Mouse (Mus musculus): ENCODE measurements around the gene Ccnyl1. TPM values are rescaled to one million over a fixed set of nuclear protein-coding genes. Genes with fewer than 3 reads are reported as not detected.

Ccnyl1 gene
- polyA plus RNA-seq, 1 experiment from 2014 or later: 6.6 TPM

GRCm38 (mm10) chr1:64712006-64712760, 21.9 kb downstream of the Ccnyl1 start:
- no peak for DNase-seq (ENCODE audit: low spot score)
- Histone ChIP-seq H3K27me3 (ENCODE audit: insufficient read depth, poor library complexity, severe bottlenecking) (no peaks in the 10 kb centered on the region), H3K4me1 (replicated peaks) (no peaks in the 10 kb centered on the region), H3K9me3 (no peaks in the 10 kb centered on the region), H3K4me3 (no peak overlapping the region), H3K36me3 (peaks cover 49% of the 10 kb centered on the region), H3K27ac (no peak overlapping the region)
- WGBS: 91% methylated on average over 14 of the region's 14 CpGs

DNA sequence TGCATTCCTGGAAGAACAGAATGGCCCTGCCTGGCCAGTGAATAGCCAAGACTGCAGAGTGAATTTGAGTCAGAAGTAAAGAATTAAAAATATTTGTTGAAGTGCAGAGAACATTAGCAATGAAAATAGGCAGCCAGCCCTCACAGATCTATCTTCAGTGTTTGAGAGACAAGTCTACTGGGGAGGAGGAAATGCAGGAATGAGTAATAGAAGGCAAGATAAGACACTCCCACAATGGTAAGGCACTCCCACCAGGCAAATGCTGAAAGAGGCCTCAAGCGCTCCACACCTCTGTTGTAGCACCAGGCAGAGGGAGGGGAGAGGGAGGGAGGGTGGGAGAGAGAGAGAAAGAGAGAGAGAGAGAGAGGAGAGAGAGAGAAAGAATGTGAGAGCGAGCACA, 25.2 kb downstream of the Ccnyl1 start:
- no peak for DNase-seq (ENCODE audit: low spot score)

DNA sequence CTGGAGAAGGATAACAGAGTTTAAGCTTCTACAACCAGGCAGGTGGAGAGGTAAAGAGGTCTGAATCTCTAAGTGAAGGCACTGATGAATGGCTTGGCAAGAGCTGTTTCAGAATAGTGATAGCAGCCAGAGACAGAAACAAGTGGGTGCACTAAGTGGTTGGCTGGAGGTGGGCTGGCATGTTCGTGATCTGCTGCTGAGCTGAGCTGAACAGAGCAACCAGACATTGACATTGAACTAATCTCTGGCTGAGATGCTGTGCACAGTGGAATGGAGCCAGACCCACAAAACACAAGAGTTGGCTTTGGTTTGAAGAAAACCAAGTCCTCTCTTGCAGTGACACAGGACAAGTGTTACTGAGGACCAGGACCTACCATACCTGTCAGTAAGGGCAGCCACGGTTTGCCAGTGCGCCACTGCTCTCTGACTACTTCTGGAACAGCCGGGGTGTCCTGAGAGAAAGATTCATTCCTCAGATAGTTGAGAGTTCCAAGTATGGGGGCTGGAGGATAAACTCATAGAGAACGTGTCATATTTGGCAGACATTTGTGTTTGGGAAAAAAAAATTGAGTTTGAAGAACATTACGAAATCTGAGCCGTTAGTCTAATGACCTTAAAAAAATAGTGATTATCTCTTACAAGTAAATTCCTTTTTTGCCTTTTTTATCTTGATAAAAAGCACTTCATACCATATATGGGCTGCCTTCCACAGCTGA, 26.5 kb downstream of the Ccnyl1 start:
- WGBS: 94% methylated on average over 7 of the region's 7 CpGs
- H3K36me3 ChIP-seq: peaks cover 76% of the 10 kb centered on the region

More for the DNA sequence above, 25.2 kb downstream of the Ccnyl1 start:
- Histone ChIP-seq H3K27me3 (ENCODE audit: insufficient read depth, poor library complexity, severe bottlenecking) (no peaks in the 10 kb centered on the region), H3K36me3 (peaks cover 64% of the 10 kb centered on the region), H3K27ac (no peak overlapping the region), H3K4me1 (replicated peaks) (no peaks in the 10 kb centered on the region), H3K9me3 (no peaks in the 10 kb centered on the region), H3K4me3 (no peak overlapping the region)
- WGBS: 57% methylated on average over 2 of the region's 2 CpGs

GRCm38 (mm10) chr1:64717504-64717903, 27.2 kb downstream of the Ccnyl1 start:
- no peaks in the 10 kb centered on the region for H3K9me3 ChIP-seq
- peak; percentile 9 for DNase-seq (ENCODE audit: low spot score)
- H3K36me3 ChIP-seq: peaks cover 83% of the 10 kb centered on the region
- H3K27me3 ChIP-seq (ENCODE audit: insufficient read depth, poor library complexity, severe bottlenecking): no peaks in the 10 kb centered on the region
- H3K4me1 ChIP-seq (replicated peaks): 0 out of 2 replicates have a peak, but pooled peaks cover 3% of the 10 kb centered on the region
- no peak overlapping the region for H3K27ac ChIP-seq
- H3K4me3 ChIP-seq: no peak overlapping the region

More for the DNA sequence above, 26.5 kb downstream of the Ccnyl1 start:
- H3K4me1 ChIP-seq (replicated peaks): 0 out of 2 replicates have a peak, but pooled peaks cover 3% of the 10 kb centered on the region
- H3K27ac ChIP-seq: no peak overlapping the region
- H3K4me3 ChIP-seq: no peak overlapping the region
- DNase-seq (ENCODE audit: low spot score): no peak
- H3K9me3 ChIP-seq: no peaks in the 10 kb centered on the region
- no peaks in the 10 kb centered on the region for H3K27me3 ChIP-seq (ENCODE audit: insufficient read depth, poor library complexity, severe bottlenecking)

DNA sequence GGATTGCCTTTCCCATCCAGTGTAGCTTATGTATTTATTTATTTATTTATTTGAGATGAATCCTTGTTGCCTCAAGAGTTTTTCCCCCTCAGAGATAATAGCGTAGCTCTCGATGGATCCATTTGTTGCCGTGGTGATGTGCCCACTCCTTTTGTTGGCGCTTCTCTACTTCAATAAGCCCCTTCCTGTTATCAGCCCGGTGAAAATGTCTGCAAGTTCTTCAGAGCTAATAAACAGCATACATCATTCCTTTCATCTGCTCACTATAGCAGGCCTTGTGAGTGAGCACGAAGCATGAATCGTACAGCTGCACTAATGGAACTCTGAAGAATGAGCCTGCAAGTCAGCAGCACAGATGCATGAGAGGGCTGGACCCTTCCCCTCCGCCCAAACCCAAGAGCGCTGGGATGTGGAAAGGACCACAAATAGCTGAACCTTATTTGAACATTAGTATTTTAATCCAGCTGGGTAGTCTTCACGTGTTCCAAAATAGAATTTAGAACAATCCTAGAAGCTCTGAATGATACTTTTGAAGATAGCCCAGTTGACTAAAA, 30.9 kb downstream of the Ccnyl1 start:
- Histone ChIP-seq H3K9me3 (no peaks in the 10 kb centered on the region), H3K36me3 (peaks cover 78% of the 10 kb centered on the region), H3K27me3 (ENCODE audit: insufficient read depth, poor library complexity, severe bottlenecking) (no peaks in the 10 kb centered on the region), H3K4me1 (replicated peaks) (0 out of 2 replicates have a peak, but pooled peaks cover 3% of the 10 kb centered on the region), H3K27ac (no peak overlapping the region), H3K4me3 (no peak overlapping the region)
- DNase-seq (ENCODE audit: low spot score): no peak
- WGBS: 71% methylated on average over 10 of the region's 10 CpGs

DNA sequence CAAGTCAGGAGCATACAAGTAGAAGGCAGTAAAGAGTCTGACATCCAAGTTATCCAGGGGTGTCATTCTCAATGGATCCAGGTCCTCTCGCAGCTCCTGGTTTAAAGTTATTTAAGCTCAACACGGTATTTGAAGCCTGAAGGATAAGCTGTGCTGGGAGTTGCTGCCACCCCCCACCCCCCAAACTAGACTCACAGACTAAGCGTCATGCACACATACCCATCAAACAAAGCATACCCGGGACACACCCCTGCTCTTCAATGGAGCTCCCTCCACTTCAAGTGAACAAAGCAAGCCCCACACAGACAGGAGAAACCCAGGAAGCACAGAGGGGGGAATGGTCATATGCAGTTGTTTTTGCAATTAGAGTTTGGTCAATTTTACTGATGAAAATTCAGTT, 39.8 kb downstream of the Ccnyl1 start:
- H3K4me1 ChIP-seq (replicated peaks): peaks cover 27% of the 10 kb centered on the region
- no peak overlapping the region for H3K27ac ChIP-seq
- peaks cover 39% of the 10 kb centered on the region for H3K27me3 ChIP-seq (ENCODE audit: insufficient read depth, poor library complexity, severe bottlenecking)
- H3K9me3 ChIP-seq: no peaks in the 10 kb centered on the region
- no peak overlapping the region for H3K4me3 ChIP-seq
- 70% methylated on average over 4 of the region's 4 CpGs for WGBS
- DNase-seq (ENCODE audit: low spot score): no peak
- H3K36me3 ChIP-seq: peaks cover 3% of the 10 kb centered on the region

GRCm38 (mm10) chr1:64731341-64732020, 41.2 kb downstream of the Ccnyl1 start:
- Histone ChIP-seq H3K27ac (no peak overlapping the region), H3K27me3 (ENCODE audit: insufficient read depth, poor library complexity, severe bottlenecking) (peaks cover 54% of the 10 kb centered on the region), H3K4me3 (no peak overlapping the region), H3K4me1 (replicated peaks) (peaks cover 41% of the 10 kb centered on the region), H3K9me3 (no peaks in the 10 kb centered on the region), H3K36me3 (no peaks in the 10 kb centered on the region)
- no peak for DNase-seq (ENCODE audit: low spot score)
- 63% methylated on average over 16 of the region's 16 CpGs for WGBS

DNA sequence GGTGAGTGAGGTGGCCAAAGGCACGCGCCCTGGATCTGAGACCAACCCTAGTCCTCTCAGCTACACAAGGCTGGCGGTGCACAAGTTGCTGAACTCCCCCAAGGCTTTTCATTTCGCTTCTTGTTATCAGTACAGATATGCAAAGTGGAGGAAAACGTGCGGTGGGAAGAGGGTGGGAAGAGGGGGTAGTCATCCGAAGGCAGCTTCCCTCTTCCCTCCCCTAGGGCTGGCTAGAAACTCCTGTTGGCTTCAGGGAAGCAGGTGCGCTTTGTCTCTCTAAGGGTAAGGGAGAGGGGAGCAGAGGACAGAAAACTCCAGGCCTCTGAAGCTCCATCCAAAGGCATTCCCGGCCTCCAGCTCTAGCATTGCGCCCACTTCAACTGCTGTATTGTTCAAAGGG, 41.9 kb downstream of the Ccnyl1 start:
- DNase-seq (ENCODE audit: low spot score): no peak
- H3K9me3 ChIP-seq: no peaks in the 10 kb centered on the region
- H3K4me3 ChIP-seq: no peak overlapping the region
- WGBS: 28% methylated on average over 10 of the region's 10 CpGs
- peaks cover 48% of the 10 kb centered on the region for H3K4me1 ChIP-seq (replicated peaks)
- H3K36me3 ChIP-seq: no peaks in the 10 kb centered on the region
- H3K27me3 ChIP-seq (ENCODE audit: insufficient read depth, poor library complexity, severe bottlenecking): peaks cover 60% of the 10 kb centered on the region
- H3K27ac ChIP-seq: no peak overlapping the region

- no peaks in the 10 kb centered on the region for H3K36me3 ChIP-seq
- 49% methylated on average over 7 of the region's 7 CpGs for WGBS
- peaks cover 63% of the 10 kb centered on the region for H3K27me3 ChIP-seq (ENCODE audit: insufficient read depth, poor library complexity, severe bottlenecking)
- no peaks in the 10 kb centered on the region for H3K9me3 ChIP-seq
- H3K4me3 ChIP-seq: no peak overlapping the region
- peak overlapping the region; percentile 23; the same call in 1 of the 2 replicates for H3K27ac ChIP-seq
- peaks cover 52% of the 10 kb centered on the region for H3K4me1 ChIP-seq (replicated peaks)
- no peak for DNase-seq (ENCODE audit: low spot score)
Observed at GRCm38 (mm10) chr1:64732637-64733200, 42.5 kb downstream of the Ccnyl1 start.

DNA sequence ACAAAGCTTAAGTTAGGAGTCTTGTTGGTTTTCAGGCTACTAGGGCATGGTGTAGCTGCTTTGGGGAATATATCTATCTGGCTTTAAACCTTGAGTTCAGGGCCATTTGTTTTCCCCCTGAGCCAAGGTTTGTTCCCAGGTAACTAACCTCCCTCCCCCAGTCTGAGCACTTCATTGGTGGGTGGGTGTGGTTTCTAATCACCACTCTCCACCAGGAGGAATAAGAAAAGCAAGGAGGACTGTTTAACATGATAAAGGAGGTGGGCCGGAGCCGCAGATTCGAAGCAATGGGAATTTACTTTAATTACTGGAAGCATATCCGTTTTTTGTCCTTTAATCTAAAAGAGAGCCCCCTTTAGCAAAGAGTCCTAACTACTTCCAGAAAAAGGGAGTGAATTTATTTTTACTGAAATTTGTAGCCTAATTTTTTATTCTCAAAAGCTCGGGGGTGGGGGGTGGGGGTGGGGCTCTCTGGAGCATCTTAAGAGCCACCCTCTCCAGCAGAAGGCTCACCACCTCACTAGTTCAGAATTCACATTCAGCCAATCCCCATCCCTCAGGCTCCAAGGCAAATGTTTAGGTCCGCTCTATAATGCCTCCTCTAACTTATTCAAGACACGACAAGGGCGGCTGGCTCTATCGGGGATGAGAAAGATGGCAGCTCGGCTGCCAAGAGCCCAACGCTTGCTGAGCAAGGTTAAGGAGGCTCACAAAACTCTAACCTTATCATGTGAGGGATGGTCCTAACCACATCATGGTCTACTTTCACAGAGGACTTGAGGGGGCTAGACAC, 43.4 kb downstream of the Ccnyl1 start:
- Histone ChIP-seq H3K4me3 (peak overlapping the region; percentile 2; the same call in 1 of the 2 replicates), H3K9me3 (no peaks in the 10 kb centered on the region), H3K27ac (no peak overlapping the region), H3K36me3 (no peaks in the 10 kb centered on the region), H3K4me1 (replicated peaks) (peaks cover 60% of the 10 kb centered on the region), H3K27me3 (ENCODE audit: insufficient read depth, poor library complexity, severe bottlenecking) (peaks cover 65% of the 10 kb centered on the region)
- peak; percentile 26 for DNase-seq (ENCODE audit: low spot score)
- WGBS: 13% methylated on average over 11 of the region's 11 CpGs

DNA sequence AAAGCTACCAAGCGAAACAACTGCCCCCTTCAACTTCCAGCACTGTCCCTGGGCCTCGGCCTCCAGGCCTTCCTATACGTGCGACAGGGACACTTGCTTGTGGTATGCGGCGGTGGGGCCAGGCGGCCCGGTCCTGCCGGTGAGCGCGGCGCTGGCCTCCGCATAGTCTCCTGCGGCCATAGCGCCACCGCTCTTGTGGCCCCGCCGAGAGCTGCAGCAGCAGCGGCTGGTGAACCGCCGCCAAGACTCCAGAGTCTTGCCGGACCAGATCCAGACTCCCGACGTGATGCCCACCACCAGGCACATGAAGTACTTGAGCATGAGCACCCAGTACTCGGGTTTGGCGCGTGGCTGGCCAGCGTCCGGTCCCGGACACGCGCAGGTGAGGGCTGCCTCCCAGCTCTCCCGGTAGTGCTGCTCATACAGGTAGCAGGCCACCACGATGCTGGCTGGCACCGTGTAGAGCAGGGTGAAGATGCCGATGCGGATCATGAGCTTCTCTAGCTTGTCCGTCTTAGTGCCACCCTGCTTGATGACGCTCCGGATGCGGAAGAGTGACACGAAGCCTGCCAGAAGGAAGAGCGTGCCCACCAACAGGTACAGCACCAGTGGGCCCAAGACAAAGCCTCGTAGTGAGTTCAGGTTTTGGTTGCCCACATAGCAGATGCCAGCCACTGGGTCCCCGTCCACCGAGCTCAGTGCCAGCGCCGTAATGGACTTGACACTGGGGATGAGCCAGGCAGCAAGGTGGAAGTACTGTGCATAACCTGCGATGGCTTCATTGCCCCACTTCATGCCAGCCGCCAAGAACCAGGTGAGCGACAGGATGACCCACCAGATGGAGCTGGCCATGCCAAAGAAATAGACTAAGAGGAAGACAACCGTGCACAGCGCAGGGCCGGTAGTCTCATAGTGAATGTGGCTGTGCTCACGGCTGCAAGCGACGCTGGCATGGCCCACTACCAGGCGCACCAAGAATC, 44.8 kb downstream of the Ccnyl1 start:
- WGBS: 40% methylated on average over 58 of the region's 58 CpGs
- peak overlapping the region; percentile 73 for H3K4me3 ChIP-seq
- no peaks in the 10 kb centered on the region for H3K36me3 ChIP-seq
- peaks cover 79% of the 10 kb centered on the region for H3K27me3 ChIP-seq (ENCODE audit: insufficient read depth, poor library complexity, severe bottlenecking)
- peak; percentile 56 for DNase-seq (ENCODE audit: low spot score)
- H3K9me3 ChIP-seq: no peaks in the 10 kb centered on the region
- H3K27ac ChIP-seq: peak overlapping the region; percentile 57
- H3K4me1 ChIP-seq (replicated peaks): peaks cover 67% of the 10 kb centered on the region

All from hindbrain, embryonic 10.5 days (tissue).